Mouse (Mus musculus) erythroblast, embryonic 14.5 days (primary cell): ENCODE results near the gene Nrp2.

Source experiments
- GATA1 ChIP-seq: IDR thresholded peaks from 2 replicates; pipeline ENCODE4 v1.6.1; 2012; ENCODE audit warnings: low read length, inconsistent platforms, mixed read lengths
- TAL1 ChIP-seq: IDR thresholded peaks from 3 replicates; pipeline ENCODE4 v1.6.1; 2012; ENCODE audit warnings: low read length, inconsistent platforms, mixed read lengths

GRCm38 (mm10) chr1:62803544-62803943 is 100.5 kb downstream of the Nrp2 start:
- TF ChIP-seq GATA1 (no peak), TAL1 (no peak)
